Mouse (Mus musculus) T-helper 2 cell (primary cell): ENCODE measurements at regions not wholly inside any gene's neighbourhood (a gene's known extent, or its start where the extent isn't known, plus 50 kb on each side); places are given as distances from the start of the nearest gene placed in this dataset.

Experiments
- in situ Hi-C: fragments of 300-600 bp; cut with MboI, MseI; formaldehyde crosslinking; loops from one replicate; pipeline ENCODE4 v1.15.1; 2025; ENCODE audit warnings: high pct_unique_total_duplicates

- in situ Hi-C loops: no loop called here
Measured at GRCm38 (mm10) chr12:26785550-26785949, 316.5 kb downstream of the Cmpk2 start.

- in situ Hi-C loops: no loop called here
Measured at GRCm38 (mm10) chr12:26784426-26784825, 315.4 kb downstream of the Cmpk2 start.

- in situ Hi-C loops: no loop called here
Measured at GRCm38 (mm10) chr12:26783800-26784199, 314.8 kb downstream of the Cmpk2 start.

GRCm38 (mm10) chr12:26781537-26781936, 312.5 kb downstream of the Cmpk2 start:
- in situ Hi-C loops: no loop called here

- in situ Hi-C loops: no loop called here
Measured at GRCm38 (mm10) chr12:26778796-26779195, 309.8 kb downstream of the Cmpk2 start.

- in situ Hi-C loops: no loop called here
Measured at GRCm38 (mm10) chr12:26776986-26777385, 308.0 kb downstream of the Cmpk2 start.

DNA sequence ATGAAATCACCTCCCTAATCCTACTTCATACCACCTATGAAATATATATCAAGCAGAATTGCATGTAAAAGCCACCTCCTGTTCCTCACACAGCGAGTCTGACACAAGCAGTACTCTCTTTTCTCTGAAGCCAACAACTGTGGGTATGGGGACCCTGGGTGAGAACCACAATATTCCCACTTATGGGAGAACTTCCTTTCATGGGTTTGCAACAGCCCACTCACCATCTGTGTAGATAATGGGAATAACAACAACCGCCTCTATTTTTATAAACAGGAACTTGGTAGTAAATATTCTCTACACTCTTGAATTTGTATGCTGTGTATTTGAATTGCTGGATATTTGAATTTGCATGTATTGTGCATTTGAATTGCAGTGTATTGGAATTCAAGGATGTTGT, 305.0 kb downstream of the Cmpk2 start:
- in situ Hi-C loops: no loop called here

GRCm38 (mm10) chr12:26770753-26771583, 302.0 kb downstream of the Cmpk2 start:
- in situ Hi-C loops: no loop called here

DNA sequence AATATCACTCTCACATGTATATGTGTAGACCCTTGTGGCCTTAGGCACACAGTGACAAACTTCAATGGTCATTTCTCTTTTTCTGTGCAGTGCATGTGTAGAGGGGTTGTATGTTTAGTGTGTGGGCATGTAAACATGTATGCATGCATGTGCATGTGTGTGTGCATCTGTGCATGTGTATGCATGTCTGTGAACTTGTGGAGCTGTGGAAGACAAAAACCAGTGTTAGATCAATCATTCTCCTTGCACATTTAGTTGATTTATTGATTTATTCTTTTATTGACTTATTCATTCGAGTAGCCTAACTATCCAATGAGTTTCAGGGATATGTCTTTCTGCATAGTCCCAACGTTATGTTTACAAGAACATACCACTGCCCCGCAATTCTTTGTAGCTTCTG, 298.5 kb downstream of the Cmpk2 start:
- in situ Hi-C loops: no loop called here

GRCm38 (mm10) chr12:26758657-26759325, 289.8 kb downstream of the Cmpk2 start:
- in situ Hi-C loops: no loop called here

DNA sequence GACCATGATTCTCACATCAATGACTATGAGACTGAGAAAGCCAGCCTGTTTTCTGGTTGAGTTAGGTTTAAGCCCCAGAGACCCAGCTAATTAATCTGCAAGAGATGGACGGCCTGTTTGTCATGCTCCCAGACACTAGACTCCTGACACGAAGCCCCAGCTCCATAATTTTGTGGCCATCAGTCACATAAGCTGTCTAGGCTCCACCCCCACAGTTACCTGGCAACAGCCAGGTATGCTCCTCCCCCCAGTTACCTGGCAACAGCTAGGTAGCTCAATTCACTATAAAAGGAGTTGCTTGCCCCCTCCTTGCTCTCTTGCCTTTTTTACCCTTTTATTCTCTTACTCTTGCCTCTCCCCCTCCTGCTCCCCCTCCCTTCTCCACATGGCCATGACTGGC, 287.3 kb downstream of the Cmpk2 start:
- in situ Hi-C loops: no loop called here

DNA sequence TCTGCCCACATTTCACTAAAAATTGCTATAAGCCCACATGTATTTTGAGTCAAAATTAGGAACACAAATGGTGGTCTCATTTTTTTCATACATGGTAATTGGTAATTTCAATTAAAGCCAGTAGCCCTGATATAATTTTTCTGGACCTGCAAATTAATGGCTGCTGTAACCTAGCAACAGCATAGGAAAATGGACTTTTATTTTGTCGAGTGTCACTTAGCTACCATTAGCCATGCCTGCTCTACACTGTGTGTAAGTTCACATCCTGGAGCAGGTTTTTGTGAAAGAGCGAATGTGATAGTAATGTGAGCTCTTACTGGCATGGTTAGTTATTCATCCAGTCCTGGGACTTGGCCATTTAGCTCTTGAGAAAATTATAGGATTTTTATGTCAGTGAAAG, 285.6 kb downstream of the Cmpk2 start:
- in situ Hi-C loops: no loop called here

DNA sequence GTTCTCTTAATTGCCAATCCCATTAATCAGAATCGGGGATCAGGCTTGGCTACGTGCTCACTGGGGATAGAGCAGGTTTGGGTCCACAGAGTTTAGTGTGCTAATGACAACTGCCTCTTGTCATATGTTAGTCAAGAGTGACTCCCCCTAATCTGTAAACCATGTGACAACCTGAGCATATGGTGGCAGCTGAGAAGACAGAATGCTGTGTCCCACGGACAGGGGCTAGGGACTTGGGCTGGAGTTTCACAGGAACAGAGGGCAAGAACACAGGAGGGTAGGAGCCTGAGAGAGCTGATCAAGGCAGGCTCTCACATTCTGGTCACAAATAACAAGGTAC, 265.5 kb downstream of the Cmpk2 start:
- in situ Hi-C loops: no loop called here

DNA sequence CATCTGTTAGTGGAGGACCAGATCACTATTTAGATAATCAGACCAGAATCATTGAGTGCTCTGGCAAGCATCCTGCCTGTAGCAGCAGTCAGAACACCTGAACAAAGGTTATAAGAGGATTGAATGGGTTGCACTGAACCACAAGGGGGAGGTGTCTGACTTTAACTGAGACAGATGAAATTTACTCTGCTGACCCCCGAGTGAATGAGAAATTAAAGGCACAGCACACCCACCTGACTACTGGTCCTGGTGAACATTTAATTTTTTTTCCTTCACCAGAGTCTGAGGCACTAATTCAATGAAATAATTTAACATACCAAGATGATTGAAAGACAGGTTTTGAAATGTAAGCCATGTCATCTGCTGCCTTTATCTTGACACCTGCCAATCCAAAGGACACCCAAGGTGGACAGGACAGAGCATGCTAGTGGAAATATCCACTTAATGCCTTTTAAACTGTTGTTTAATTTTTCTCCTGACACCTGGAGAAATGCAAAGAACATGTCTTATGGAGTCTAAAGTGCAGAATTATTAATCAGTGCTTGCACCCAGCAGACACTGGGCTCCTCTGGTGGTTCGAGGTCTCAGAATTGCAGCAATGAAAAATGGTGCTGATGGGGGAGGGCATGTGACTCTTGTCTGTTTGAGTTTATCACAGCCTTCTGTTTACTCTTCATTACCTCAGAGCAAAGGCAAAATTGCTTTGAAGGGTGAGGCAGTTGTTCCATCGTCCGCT, 265.0 kb downstream of the Cmpk2 start:
- in situ Hi-C loops: no loop called here

GRCm38 (mm10) chr12:26723399-26723798, 254.4 kb downstream of the Cmpk2 start:
- in situ Hi-C loops: no loop called here

DNA sequence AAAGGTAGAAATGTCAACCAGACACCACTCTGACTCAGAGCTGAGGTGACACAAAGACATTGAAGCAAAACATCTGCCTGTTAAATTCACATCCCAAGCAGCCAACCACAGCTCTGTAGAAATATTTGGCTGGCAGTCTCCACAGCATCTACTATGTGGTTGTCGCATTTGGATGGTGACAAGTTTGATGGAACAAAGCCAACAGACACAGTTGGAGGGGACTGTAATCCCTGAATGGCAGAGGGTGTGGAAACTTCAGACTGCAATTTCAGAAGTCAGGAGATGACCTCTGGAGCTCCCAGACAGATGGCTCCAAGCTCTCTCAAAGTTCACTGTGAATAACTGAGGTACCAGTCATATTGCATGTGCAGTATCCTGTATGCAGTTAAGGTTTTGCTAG, 229.8 kb downstream of the Cmpk2 start:
- in situ Hi-C loops: no loop called here

GRCm38 (mm10) chr12:26688048-26688447, 219.0 kb downstream of the Cmpk2 start:
- in situ Hi-C loops: no loop called here

DNA sequence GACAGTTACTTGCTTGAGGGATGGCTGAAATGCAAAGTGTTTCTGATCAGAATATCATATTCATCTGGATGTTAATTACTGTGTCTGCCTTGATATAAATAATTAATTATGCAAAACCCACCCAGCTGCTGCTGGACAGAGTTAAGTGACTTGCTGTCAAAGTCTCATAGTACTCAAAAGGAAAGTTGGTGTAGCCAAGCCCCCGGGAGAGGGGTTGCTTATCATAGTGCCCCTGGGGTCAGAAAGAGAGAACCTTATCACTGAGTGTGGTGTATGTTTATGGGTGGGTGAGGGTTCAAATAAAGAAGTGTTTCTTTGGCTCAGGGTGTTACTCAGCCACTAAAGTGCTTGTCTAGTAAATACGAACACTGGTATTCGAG, 211.6 kb downstream of the Cmpk2 start:
- in situ Hi-C loops: no loop called here

DNA sequence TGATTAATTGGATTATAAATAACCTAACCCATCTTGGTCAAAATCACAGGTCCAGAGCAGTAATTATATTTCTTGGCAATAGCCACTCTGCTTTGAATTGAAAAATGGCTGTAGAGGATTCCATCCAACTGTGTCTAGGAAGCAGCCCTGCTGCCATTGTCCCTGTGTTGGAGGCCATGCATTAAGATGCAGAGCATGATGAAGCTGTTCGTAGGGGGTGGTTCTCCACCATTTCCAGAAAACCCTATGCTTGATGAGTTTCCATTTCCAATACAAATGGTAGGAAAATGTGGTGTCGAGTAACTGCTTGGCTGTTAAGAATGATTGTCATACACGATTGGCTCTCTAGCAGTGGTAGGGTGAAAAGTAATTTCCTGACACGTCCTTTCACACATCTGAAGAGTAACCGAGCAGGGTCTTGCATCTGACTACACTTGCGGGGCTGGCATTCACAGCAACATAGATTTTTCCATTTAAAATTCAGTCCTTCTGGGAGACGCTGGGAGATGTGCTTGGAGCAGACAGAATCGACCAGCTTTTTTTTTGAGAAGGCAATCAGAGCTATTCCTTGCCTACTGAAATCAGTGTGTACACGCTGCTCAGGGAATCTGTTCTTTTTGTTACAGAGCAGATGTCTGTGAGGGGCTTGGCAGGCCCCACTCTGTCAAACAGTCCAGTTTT, 211.0 kb downstream of the Cmpk2 start:
- in situ Hi-C loops: no loop called here

DNA sequence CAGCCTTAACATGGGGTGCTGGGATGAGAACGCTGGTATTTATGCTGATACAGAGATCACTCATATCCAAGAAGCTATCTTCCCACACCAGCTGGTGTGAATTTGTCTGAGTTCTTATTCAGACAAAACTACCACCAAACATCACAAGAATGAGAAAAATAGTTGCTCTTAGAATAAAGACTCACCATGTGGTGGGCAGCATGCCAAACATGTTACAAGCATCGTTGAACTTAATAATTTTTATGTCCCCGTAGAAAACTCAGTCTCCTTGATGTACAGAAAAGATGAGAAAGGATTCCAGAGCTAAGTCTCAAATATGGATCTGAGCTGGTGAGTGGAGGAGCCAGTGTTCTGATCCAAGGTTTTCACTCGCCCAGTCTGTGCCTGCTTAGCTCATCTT, 196.5 kb downstream of the Cmpk2 start:
- in situ Hi-C loops: no loop called here

DNA sequence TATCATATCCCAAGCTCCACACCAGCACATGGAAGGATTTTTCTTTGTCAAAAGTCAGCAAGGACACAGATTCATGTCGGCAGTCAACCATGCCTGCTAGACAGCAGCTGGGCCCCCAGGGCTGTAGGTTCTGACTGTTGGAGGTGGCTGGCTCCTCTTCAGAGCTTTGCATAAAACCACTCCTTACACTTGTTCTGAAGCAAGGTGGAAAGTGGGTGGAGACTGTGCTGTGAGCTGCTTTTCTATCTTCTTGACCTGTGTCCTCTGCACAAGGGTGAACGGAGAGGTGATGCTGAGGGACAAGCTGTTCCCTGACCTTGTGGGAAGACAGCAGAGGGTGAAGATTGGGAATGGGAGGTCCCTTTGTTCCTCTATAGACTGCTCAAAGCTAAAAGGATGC, 185.2 kb downstream of the Cmpk2 start:
- in situ Hi-C loops: no loop called here

DNA sequence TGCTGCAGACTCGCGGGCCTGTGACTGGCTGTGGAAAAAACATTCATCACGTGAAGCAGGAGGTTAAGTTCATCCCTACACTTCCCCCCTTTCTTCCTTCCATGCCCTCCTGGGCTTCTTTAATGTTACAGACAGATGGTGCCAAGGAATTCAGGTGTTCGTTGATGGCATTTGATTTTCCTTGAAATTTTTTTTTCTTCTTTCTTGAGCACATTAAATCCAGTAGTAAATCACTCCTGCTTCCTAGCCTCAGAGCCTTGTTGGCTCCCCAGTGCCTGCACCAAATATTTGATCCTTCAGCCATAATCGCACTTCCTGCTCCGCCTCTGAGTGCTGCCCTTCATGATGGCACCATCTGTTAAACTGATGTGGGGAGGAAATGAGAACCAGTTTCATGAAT, 184.8 kb downstream of the Cmpk2 start:
- in situ Hi-C loops: no loop called here
